Mouse (Mus musculus) olfactory bulb, adult 2 months (tissue): ENCODE measurements around the gene Ecel1. TPM values are rescaled to one million over a fixed set of nuclear protein-coding genes. Genes with fewer than 3 reads are reported as not detected.

Source experiments
- H3K27ac ChIP-seq: fragments of 200-500 bp; 2 replicates; pipeline ENCODE4 v1.5.1; 2012; ENCODE audit warnings: low read depth, low read length; ENCODE audit not compliant: insufficient read depth
- H3K4me1 ChIP-seq: fragments of 200-500 bp; 2 replicates; pipeline ENCODE4 v1.6.1; 2012; ENCODE audit warnings: low read length; ENCODE audit not compliant: control insufficient read depth, insufficient read depth
- H3K4me3 ChIP-seq: fragments of 200-500 bp; 2 replicates; pipeline ENCODE4 v1.5.1; 2012; ENCODE audit warnings: mild to moderate bottlenecking, low read depth, low read length, moderate library complexity; ENCODE audit not compliant: insufficient read depth
- CTCF ChIP-seq: fragments of 200-500 bp; IDR thresholded peaks from 2 replicates; pipeline ENCODE4 v1.5.1; 2012; ENCODE audit warnings: low read depth, mild to moderate bottlenecking, low read length, moderate library complexity; ENCODE audit not compliant: insufficient read depth
- POLR2A ChIP-seq: fragments of 200-500 bp; IDR thresholded peaks from 2 replicates; pipeline ENCODE4 v1.6.1; 2012; ENCODE audit warnings: mild to moderate bottlenecking, low read depth, low read length, moderate library complexity; ENCODE audit not compliant: insufficient read depth
- WGBS: fragments of 180-500 bp; shearing (Covaris S2); methylation state at CpG from one replicate; pipeline ENCODE4 v1.1.7; 2018; 5-methylcytosine and 5-hydroxymethylcytosine counted together
- polyA plus RNA-seq: library from polyadenylated mRNA; stranded (reverse); fragments of >200 nt; gene quantifications from 2 replicates; pipeline ENCODE4 v1.2.4, GENCODE M21; 2012; ENCODE audit warnings: low replicate concordance; ENCODE audit not compliant: missing spikeins, insufficient read depth, insufficient read length

Gene Ecel1
- polyA plus RNA-seq, 1 experiment, result not detected

DNA sequence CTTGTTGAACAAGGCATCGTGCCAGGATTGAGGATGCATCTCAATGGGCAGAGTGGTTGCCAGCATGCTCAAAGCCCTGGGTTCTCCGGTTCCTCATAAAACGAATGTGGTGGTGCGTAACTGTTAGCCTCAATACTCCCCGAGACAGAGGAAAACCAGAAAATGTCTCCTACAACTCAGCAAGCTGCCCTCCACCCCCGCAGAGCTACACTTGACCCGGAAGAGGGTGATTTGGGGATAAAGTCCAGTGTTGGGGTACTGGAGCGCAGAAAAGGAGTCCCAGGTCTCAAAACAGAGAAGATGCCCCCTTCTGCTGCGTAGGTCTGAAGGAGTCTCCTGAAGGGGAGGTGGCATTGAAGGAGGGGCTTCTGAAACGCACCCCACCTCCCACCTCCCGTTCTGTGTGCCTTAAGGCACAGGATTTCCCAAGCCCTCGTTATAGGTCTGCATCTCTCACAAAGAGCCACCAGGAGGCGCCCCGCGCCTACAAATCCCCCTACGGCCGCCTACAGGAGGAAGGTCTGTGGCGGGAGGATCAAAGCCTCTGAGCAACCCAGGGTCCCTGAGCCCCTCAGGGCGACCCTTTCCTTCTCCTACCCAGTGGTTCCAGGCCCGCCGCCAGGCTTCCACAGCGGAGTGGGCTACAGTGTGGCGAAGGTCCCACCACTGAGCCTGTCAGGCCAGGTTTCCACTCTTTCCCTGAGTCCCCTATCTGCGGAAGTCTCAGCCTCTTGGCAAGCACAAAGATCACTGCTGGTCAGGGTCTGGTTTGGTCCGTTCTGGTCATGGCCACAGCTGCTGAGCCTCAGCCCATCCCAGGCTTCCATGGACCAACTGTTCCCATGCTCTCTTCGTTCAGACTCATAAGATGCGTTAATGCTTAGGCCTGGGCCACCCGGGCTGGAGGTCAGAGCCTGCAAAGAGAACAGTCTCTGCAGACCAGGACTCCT is 18.0 kb upstream of the Ecel1 start:
- WGBS, result 44% methylated on average over 28 of the region's 28 CpGs
- no peak overlapping the region for H3K4me3 ChIP-seq
- peak; percentile 57 for TF ChIP-seq CTCF
- no peak for TF ChIP-seq POLR2A
- no peak overlapping the region for H3K27ac ChIP-seq
- H3K4me1 ChIP-seq, result peaks cover 32% of the 10 kb centered on the region

DNA sequence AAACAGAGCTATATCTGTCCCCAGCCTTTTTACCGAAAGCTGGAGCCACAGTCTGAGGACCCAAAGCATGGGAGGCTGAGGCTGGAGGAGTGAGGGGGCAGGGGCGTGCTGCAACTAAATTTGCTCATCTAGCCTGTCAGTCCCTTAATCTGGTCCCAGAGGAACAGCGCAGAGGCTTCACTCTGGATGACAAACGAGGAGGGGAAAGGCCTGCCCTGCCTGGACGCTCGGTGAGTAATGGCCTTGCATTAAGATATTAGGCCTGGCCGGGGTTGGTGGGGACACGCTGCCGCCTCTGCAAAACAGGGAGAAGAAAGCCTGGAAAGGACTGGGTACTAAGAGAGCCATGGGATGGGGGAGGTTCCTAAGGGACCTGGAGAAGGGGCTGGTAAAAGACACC is 16.0 kb upstream of the Ecel1 start:
- peaks cover 32% of the 10 kb centered on the region for H3K4me1 ChIP-seq
- H3K27ac ChIP-seq, result no peak overlapping the region
- H3K4me3 ChIP-seq, result no peak overlapping the region
- WGBS, result 71% methylated on average over 9 of the region's 9 CpGs
- TF ChIP-seq CTCF (no peak), POLR2A (no peak)

DNA sequence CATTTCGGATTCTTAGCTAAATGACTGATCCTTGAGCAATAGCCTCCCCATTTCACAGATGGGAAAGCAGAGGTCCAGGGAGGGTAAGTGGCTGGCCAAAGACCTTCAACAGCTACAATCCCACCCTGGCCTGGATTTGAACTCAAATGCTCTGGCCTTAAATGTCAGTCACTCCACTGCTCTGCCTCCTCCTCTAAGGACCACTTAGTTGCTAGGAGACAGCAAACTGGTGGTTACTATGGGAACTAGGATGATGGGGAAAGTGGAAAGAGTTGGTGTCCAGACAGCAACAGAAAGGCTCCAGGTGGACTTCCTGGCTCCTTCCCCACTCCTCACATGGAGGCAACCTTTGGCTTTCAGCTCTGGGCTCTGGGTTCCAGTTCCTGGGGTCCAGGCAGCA is 15.0 kb upstream of the Ecel1 start:
- WGBS, result 93% methylated on average over 1 of the region's 1 CpGs
- no peak for TF ChIP-seq CTCF
- Histone ChIP-seq H3K4me3 (no peak overlapping the region), H3K4me1 (peaks cover 27% of the 10 kb centered on the region), H3K27ac (no peak overlapping the region)

DNA sequence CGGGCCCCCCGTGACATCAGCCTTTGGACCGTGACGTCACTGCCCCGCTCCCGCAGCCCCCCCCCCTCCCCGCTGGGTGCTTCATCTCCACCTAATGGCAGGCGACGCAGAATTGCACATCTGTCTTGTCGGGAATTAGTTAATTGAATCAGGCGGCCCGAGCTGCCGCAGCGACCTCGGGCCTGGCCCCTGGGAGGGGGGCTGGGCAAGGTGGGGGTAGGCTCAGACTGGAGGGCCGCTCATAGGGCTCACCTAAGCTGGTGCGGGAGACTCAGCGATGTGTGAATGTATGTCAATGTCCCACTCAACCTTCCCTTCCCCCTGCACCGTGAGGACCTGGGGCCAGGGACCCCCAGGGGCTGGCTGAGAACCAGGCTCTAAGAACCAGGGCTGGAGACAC is 14.1 kb upstream of the Ecel1 start:
- Histone ChIP-seq H3K4me1 (peaks cover 19% of the 10 kb centered on the region), H3K4me3 (no peak overlapping the region), H3K27ac (no peak overlapping the region)
- TF ChIP-seq CTCF (no peak), POLR2A (no peak)
- WGBS, result 19% methylated on average over 19 of the region's 19 CpGs

DNA sequence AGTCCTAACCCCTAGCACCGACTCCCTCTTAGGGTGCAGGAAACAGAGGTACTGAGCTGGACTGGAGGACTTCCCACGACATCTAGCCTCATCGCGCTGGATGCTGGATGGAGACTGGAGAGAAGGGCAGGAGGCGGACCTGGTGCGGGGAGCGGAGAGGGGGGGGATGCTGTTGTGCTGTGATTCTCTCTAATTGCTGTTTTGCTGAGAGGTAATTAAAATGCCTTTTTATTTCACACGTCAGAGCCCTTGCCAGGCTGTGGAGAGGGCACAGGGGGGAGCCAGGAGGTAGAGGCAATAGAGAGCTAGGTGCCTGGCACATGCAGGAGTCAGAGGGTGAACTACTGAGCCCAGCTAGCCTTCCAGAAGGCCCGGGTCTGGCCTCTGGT is 8.5 kb upstream of the Ecel1 start:
- no peak for TF ChIP-seq CTCF
- TF ChIP-seq POLR2A, result no peak
- Histone ChIP-seq H3K4me3 (no peak overlapping the region), H3K4me1 (peaks cover 10% of the 10 kb centered on the region), H3K27ac (no peak overlapping the region)
- 19% methylated on average over 9 of the region's 9 CpGs for WGBS

DNA sequence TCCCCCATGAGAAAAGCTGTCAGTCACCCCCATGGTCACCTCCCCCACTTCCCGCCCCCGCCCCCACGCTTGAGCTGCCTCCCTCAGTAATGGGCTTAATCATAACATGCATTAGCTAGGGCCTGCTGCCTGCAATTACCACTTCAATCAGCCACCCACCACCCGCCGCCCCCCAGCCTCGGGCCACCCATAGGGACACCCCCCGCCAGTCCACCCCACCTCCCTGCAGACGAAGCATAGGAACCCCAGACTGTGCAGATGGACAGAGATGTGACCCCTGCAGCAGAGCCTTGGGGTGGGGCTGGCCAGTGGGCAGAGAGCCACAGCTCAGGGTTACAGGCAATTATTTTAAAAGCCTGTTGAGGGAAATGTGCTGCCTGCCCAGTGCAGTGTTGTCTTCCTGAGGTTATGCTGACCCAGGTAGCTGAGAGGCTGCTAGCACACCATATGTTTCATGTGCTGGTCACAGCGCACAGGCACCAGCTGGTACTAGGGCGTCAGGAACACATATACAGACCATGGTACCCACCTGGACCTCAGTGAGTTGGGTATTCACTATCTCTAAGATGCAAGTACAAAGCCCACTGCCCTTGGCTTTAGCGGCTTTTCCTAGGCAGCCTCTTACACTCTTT is 8.0 kb upstream of the Ecel1 start:
- WGBS, result 32% methylated on average over 11 of the region's 11 CpGs
- H3K4me3 ChIP-seq, result no peak overlapping the region
- no peak overlapping the region for H3K27ac ChIP-seq
- peaks cover 10% of the 10 kb centered on the region for H3K4me1 ChIP-seq
- no peak for TF ChIP-seq POLR2A
- no peak for TF ChIP-seq CTCF

DNA sequence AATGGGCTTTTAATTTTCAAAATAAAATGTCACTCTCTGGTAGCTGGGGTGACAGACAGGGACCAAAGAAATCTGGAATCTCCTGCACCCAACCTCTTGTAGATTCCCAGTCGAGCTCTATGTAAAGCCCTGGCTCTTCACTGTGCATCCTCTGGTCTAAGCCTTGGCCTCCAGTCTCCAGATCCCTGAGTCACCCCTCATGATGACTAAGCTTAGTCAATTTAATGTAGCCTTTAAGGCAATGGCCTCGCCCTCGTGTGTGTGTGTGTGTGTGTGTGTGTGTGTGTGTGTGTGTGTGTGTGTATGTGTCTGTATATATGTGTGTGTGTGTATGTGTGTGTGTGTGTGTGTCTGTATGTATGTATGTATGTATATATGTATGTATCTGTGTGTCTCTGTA is 3.1 kb upstream of the Ecel1 start:
- TF ChIP-seq POLR2A, result no peak
- TF ChIP-seq CTCF, result no peak
- 58% methylated on average over 3 of the region's 3 CpGs for WGBS
- Histone ChIP-seq H3K27ac (no peak overlapping the region), H3K4me3 (no peak overlapping the region), H3K4me1 (peaks cover 18% of the 10 kb centered on the region)

DNA sequence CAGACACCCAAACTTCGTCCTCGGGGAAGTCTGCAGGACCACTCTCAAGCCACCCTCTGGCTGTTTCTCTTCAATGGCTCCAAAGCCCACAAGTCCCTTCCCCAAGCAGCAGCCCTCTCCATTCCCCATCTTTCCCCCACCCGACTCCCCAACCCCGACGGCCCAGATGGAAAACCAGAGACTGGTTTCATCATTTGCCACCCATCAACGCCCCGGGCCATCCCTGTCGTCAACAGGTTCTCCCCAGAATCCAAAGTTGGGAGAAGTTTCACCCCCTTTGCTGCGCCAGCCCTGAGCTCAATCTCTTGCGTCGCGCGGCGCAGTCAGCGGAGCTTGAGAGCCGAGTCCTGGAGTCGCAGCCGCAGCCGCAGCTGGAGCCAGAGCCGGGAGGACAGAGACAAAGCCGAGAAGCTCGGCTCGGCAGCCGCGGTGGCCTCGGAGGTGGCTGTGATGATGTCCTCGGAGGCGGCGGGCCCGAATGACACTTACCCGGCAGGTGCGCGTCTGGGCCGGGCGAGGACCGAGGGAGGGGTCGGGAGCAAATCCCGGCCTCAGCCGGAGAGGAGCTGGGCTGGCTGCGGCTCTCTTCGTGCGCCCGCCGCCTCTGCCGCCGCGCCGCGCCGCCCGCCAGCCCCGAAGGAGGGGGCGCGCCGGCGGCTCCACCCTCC is 656 bp downstream of the Ecel1 start:
- peak overlapping the region; percentile 43 for H3K4me3 ChIP-seq
- under 1% methylated on average over 53 of the region's 56 CpGs for WGBS
- H3K27ac ChIP-seq, result no peak overlapping the region
- TF ChIP-seq POLR2A, result no peak
- TF ChIP-seq CTCF, result no peak
- H3K4me1 ChIP-seq, result peaks cover 27% of the 10 kb centered on the region

DNA sequence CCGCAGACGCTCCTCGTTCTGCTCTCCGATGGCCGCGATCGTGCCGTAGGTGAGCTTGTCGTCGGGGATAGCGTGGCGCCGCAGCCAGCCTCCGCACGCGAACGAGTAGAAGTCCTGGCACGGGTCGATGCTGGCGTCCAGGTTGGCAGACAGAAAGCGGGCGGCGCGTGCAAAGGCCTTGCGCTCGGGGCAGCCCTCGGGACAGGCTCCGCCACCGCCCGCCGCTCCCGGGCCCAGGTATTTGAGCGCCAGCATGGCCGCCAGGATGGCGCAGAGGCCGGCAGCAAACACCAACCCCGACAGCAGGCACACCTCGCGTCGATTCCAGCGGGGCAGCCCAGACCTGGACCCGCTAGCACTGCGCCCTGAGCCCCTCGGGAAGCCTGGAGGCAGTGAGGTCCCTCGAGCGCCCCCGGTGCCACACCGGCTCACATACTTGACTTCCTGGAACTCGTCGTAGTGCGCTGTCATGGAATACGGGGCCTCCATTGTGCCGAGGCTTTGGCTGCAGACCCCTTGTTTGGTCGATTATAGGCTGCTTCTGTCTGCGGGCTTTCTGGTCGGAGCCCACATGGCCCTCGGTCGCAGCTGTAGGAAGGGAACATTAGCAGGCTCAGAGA is 1.7 kb downstream of the Ecel1 start:
- H3K4me3 ChIP-seq, result 0 out of 2 replicates have a peak overlapping the region, but pooled peaks have one; percentile 28
- 3% methylated on average over 58 of the region's 58 CpGs for WGBS

More for the DNA sequence above, 1.7 kb downstream of the Ecel1 start:
- TF ChIP-seq POLR2A, result no peak
- no peak overlapping the region for H3K27ac ChIP-seq
- H3K4me1 ChIP-seq, result peaks cover 27% of the 10 kb centered on the region
